Mouse (Mus musculus) limb, embryonic 14.5 days (tissue): ENCODE measurements around the gene Rhobtb3. TPM values are rescaled to one million over a fixed set of nuclear protein-coding genes. Genes with fewer than 3 reads are reported as not detected.

Experiments
- ATAC-seq: fragments of 200-750 bp; cut with Nextera tagmentation; 2 replicates; pipeline ENCODE4 v1.8.0; 2017; ENCODE audit warnings: low read depth, moderate number of reproducible peaks, moderate TSS enrichment; ENCODE audit not compliant: low FRiP score
- DNase-seq: peaks from one replicate; pipeline ENCODE4 v3.0.0-alpha.2; 2015; ENCODE audit warnings: low spot score
- H3K27ac ChIP-seq: fragments of 300-500 bp; sonication (generic); replicated peaks from 2 replicates; pipeline ENCODE4 v1.5.1; 2014; ENCODE audit warnings: low read depth, mild to moderate bottlenecking, low read length, moderate library complexity, mixed read lengths
- H3K27me3 ChIP-seq: fragments of 300-500 bp; sonication (generic); 2 replicates; pipeline ENCODE4 v1.6.1; 2014; ENCODE audit warnings: low read length, mixed read lengths; ENCODE audit not compliant: control insufficient read depth, insufficient read depth
- H3K36me3 ChIP-seq: fragments of 300-500 bp; sonication (generic); 2 replicates; pipeline ENCODE4 v1.6.1; 2014; ENCODE audit warnings: mild to moderate bottlenecking, low read length, moderate library complexity, mixed read lengths; ENCODE audit not compliant: control insufficient read depth, insufficient read depth
- H3K4me1 ChIP-seq: fragments of 300-500 bp; sonication (generic); 2 replicates; pipeline ENCODE4 v1.6.1; 2014; ENCODE audit warnings: antibody characterized with exemption, low read length, mixed read lengths; ENCODE audit not compliant: control insufficient read depth, insufficient read depth
- H3K4me2 ChIP-seq: fragments of 300-500 bp; sonication (generic); replicated peaks from 2 replicates; pipeline ENCODE4 v1.6.1; 2014; ENCODE audit warnings: low read depth, mild to moderate bottlenecking, low read length, moderate library complexity; ENCODE audit not compliant: severe bottlenecking
- H3K4me3 ChIP-seq: fragments of 300-500 bp; sonication (generic); replicated peaks from 2 replicates; pipeline ENCODE4 v1.5.1; 2014; ENCODE audit warnings: low read length
- H3K9ac ChIP-seq: fragments of 300-500 bp; sonication (generic); 2 replicates; pipeline ENCODE4 v1.6.1; 2014; ENCODE audit warnings: mild to moderate bottlenecking, low read depth, low read length, moderate library complexity; ENCODE audit not compliant: severe bottlenecking
- H3K9me3 ChIP-seq: fragments of 300-500 bp; sonication (generic); 2 replicates; pipeline ENCODE4 v1.6.1; 2016; ENCODE audit warnings: low read length; ENCODE audit not compliant: control insufficient read depth
- POLR2A ChIP-seq: fragments of 200-500 bp; IDR thresholded peaks from 2 replicates; pipeline ENCODE4 v1.8.0; 2012; ENCODE audit warnings: inconsistent platforms, mild to moderate bottlenecking, moderate library complexity, borderline replicate concordance; ENCODE audit not compliant: insufficient read depth, insufficient read length; ENCODE audit errors: extremely low read depth
- WGBS: fragments of 180-500 bp; shearing (Covaris S2); extraction: QIAGEN DNeasy Blood & Tissue Kit; methylation state at CpG from one replicate; pipeline ENCODE4 v1.1.7; 2014; 5-methylcytosine and 5-hydroxymethylcytosine counted together
- polyA plus RNA-seq, 2 experiments: library from polyadenylated mRNA; depleted of rRNA in 1 of 2; stranded (reverse) in 1 of 2; unstranded in 1 of 2; fragments of >200 nt; fragmentation: Nextera tagmentation in 1 of 2; extraction: Ambion mirVana in 1 of 2; gene quantifications; 2 replicates each; pipeline versions ENCODE4 v1.2.1 to v1.2.3; 2012 to 2014

Gene Rhobtb3
- polyA plus RNA-seq, 2 experiments: 30.7 to 53.3 TPM

GRCm38 (mm10) chr13:75892876-75893275 is 50.8 kb downstream of the Rhobtb3 start:
- 89% methylated on average over 6 of the region's 6 CpGs for WGBS
- Histone ChIP-seq H3K36me3 (peaks cover 40% of the 10 kb centered on the region), H3K4me1 (no peaks in the 10 kb centered on the region), H3K4me3 (no peak overlapping the region), H3K9ac (no peak overlapping the region), H3K27ac (no peak overlapping the region), H3K9me3 (no peaks in the 10 kb centered on the region), H3K4me2 (no peak overlapping the region), H3K27me3 (no peaks in the 10 kb centered on the region)
- TF ChIP-seq POLR2A: no peak
- ATAC-seq (no peak), DNase-seq (no peak)

- 92% methylated on average over 3 of the region's 3 CpGs for WGBS
- no peaks in the 10 kb centered on the region for H3K4me1 ChIP-seq
- no peak overlapping the region for H3K27ac ChIP-seq
- no peak overlapping the region for H3K9ac ChIP-seq
- TF ChIP-seq POLR2A: no peak
- no peak for DNase-seq
- H3K9me3 ChIP-seq: no peaks in the 10 kb centered on the region
- no peaks in the 10 kb centered on the region for H3K27me3 ChIP-seq
- H3K36me3 ChIP-seq: peaks cover 40% of the 10 kb centered on the region
- H3K4me2 ChIP-seq: no peak overlapping the region
- H3K4me3 ChIP-seq: no peak overlapping the region
- no peak for ATAC-seq
Observed at GRCm38 (mm10) chr13:75892291-75892690, 51.4 kb downstream of the Rhobtb3 start.

- no peak overlapping the region for H3K9ac ChIP-seq
- H3K4me2 ChIP-seq: no peak overlapping the region
- no peak for TF ChIP-seq POLR2A
- ATAC-seq: no peak
- no peak for DNase-seq
- H3K27ac ChIP-seq: no peak overlapping the region
- 83% methylated on average over 4 of the region's 4 CpGs for whole genome bisulfite sequencing
- H3K9me3 ChIP-seq: no peaks in the 10 kb centered on the region
- H3K27me3 ChIP-seq: no peaks in the 10 kb centered on the region
- H3K4me1 ChIP-seq: no peaks in the 10 kb centered on the region
- H3K36me3 ChIP-seq: peaks cover 40% of the 10 kb centered on the region
- H3K4me3 ChIP-seq: no peak overlapping the region
Observed at GRCm38 (mm10) chr13:75891868-75892267, 51.9 kb downstream of the Rhobtb3 start.

GRCm38 (mm10) chr13:75883792-75884191 is 59.9 kb downstream of the Rhobtb3 start:
- Histone ChIP-seq H3K4me1 (no peaks in the 10 kb centered on the region), H3K4me3 (no peak overlapping the region), H3K9ac (no peak overlapping the region), H3K4me2 (no peak overlapping the region), H3K36me3 (peaks cover 28% of the 10 kb centered on the region), H3K27me3 (no peaks in the 10 kb centered on the region), H3K9me3 (no peaks in the 10 kb centered on the region), H3K27ac (no peak overlapping the region)
- DNase-seq: no peak
- WGBS: 83% methylated on average over 3 of the region's 3 CpGs
- no peak for ATAC-seq
- no peak for TF ChIP-seq POLR2A

GRCm38 (mm10) chr13:75880501-75880900 is 63.2 kb downstream of the Rhobtb3 start:
- ATAC-seq (no peak), DNase-seq (no peak)
- Histone ChIP-seq H3K27me3 (no peaks in the 10 kb centered on the region), H3K4me3 (no peak overlapping the region), H3K4me1 (no peaks in the 10 kb centered on the region), H3K9me3 (no peaks in the 10 kb centered on the region), H3K4me2 (no peak overlapping the region), H3K27ac (no peak overlapping the region), H3K9ac (no peak overlapping the region), H3K36me3 (peaks cover 47% of the 10 kb centered on the region)
- 86% methylated on average over 2 of the region's 2 CpGs for WGBS
- no peak for TF ChIP-seq POLR2A

GRCm38 (mm10) chr13:75879756-75880155 is 64.0 kb downstream of the Rhobtb3 start:
- H3K36me3 ChIP-seq: peaks cover 46% of the 10 kb centered on the region
- no peak for DNase-seq
- WGBS: 79% methylated on average over 3 of the region's 3 CpGs
- no peaks in the 10 kb centered on the region for H3K9me3 ChIP-seq
- TF ChIP-seq POLR2A: no peak
- H3K27ac ChIP-seq: no peak overlapping the region
- no peaks in the 10 kb centered on the region for H3K4me1 ChIP-seq
- H3K4me2 ChIP-seq: no peak overlapping the region
- no peak overlapping the region for H3K9ac ChIP-seq
- no peaks in the 10 kb centered on the region for H3K27me3 ChIP-seq
- no peak overlapping the region for H3K4me3 ChIP-seq
- no peak for ATAC-seq
